Mouse (Mus musculus) heart, adult 2 months (tissue): Measurements from ENCODE around the gene Pcgf3.

Experiments used
- CTCF ChIP-seq: fragments of 200-600 bp; IDR thresholded peaks from 2 replicates; pipeline ENCODE4 v1.8.1; 2022; ENCODE audit warnings: antibody characterized with exemption, mild to moderate bottlenecking, moderate library complexity
- EP300 ChIP-seq: fragments of 200-500 bp; IDR thresholded peaks from 2 replicates; pipeline ENCODE4 v1.6.1; 2011; ENCODE audit warnings: low read depth, low read length, control low read depth; ENCODE audit not compliant: insufficient read depth

- TF ChIP-seq EP300: no peak
- TF ChIP-seq CTCF: no peak
Measured at GRCm38 (mm10) chr5:108518951-108519350, 57.9 kb downstream of the Pcgf3 start.
